Mouse (Mus musculus) heart, embryonic 11.5 days (tissue): ENCODE measurements at regions not wholly inside any gene's neighbourhood (a gene's known extent, or its start where the extent isn't known, plus 50 kb on each side); places are given as distances from the start of the nearest gene placed in this dataset.

Experiments used
- ATAC-seq: fragments of 200-750 bp; cut with Nextera tagmentation; replicated peaks from 2 replicates; pipeline ENCODE4 v1.8.0; 2017; ENCODE audit warnings: moderate library complexity; ENCODE audit not compliant: insufficient number of reproducible peaks, low FRiP score, low TSS enrichment
- H3K27ac ChIP-seq: fragments of 300-500 bp; sonication (generic); 2 replicates; pipeline ENCODE4 v1.5.1; 2014; ENCODE audit warnings: mild to moderate bottlenecking, low read depth, low read length
- H3K27me3 ChIP-seq: fragments of 300-500 bp; sonication (generic); 2 replicates; pipeline ENCODE4 v1.6.1; 2014; ENCODE audit warnings: mild to moderate bottlenecking, low read length, mixed read lengths; ENCODE audit not compliant: control insufficient read depth, insufficient read depth
- H3K36me3 ChIP-seq: fragments of 300-500 bp; sonication (generic); 2 replicates; pipeline ENCODE4 v1.6.1; 2014; ENCODE audit warnings: mild to moderate bottlenecking, low read length, moderate library complexity, mixed read lengths; ENCODE audit not compliant: control insufficient read depth, insufficient read depth
- H3K4me1 ChIP-seq: fragments of 300-500 bp; sonication (generic); 2 replicates; pipeline ENCODE4 v1.6.1; 2014; ENCODE audit warnings: low read length; ENCODE audit not compliant: control insufficient read depth, insufficient read depth
- H3K4me2 ChIP-seq: fragments of 300-500 bp; sonication (generic); 2 replicates; pipeline ENCODE4 v1.6.1; 2014; ENCODE audit warnings: mild to moderate bottlenecking, moderate library complexity
- H3K4me3 ChIP-seq: fragments of 300-500 bp; sonication (generic); 2 replicates; pipeline ENCODE4 v1.5.1; 2014; ENCODE audit warnings: low read depth, low read length
- H3K9ac ChIP-seq: fragments of 300-500 bp; sonication (generic); 2 replicates; pipeline ENCODE4 v1.6.1; 2014; ENCODE audit warnings: mild to moderate bottlenecking, low read depth, low read length, moderate library complexity
- H3K9me3 ChIP-seq: fragments of 300-500 bp; sonication (generic); replicated peaks from 2 replicates; pipeline ENCODE4 v1.6.1; 2016; ENCODE audit warnings: low read length; ENCODE audit not compliant: control insufficient read depth
- WGBS: fragments of 180-500 bp; shearing (Covaris S2); extraction: QIAGEN DNeasy Blood & Tissue Kit; methylation state at CpG from one replicate; pipeline ENCODE4 v1.1.7; 2014; ENCODE audit not compliant: insufficient replicate concordance; 5-methylcytosine and 5-hydroxymethylcytosine counted together

GRCm38 (mm10) chr12:12147088-12147687, 114.8 kb upstream of the Fam49a start:
- no peak overlapping the region for H3K9ac ChIP-seq
- no peaks in the 10 kb centered on the region for H3K36me3 ChIP-seq
- ATAC-seq, result no peak
- no peaks in the 10 kb centered on the region for H3K9me3 ChIP-seq
- no peaks in the 10 kb centered on the region for H3K4me1 ChIP-seq
- no peak overlapping the region for H3K4me2 ChIP-seq
- H3K27ac ChIP-seq, result no peak overlapping the region
- H3K27me3 ChIP-seq, result no peaks in the 10 kb centered on the region
- no peak overlapping the region for H3K4me3 ChIP-seq
- WGBS, result 83% methylated on average over 6 of the region's 6 CpGs

- H3K27ac ChIP-seq, result no peak overlapping the region
- no peaks in the 10 kb centered on the region for H3K27me3 ChIP-seq
- 74% methylated on average over 3 of the region's 3 CpGs for WGBS
- no peak overlapping the region for H3K9ac ChIP-seq
- no peak overlapping the region for H3K4me3 ChIP-seq
- H3K9me3 ChIP-seq, result no peaks in the 10 kb centered on the region
- no peaks in the 10 kb centered on the region for H3K36me3 ChIP-seq
- ATAC-seq, result no peak
- no peaks in the 10 kb centered on the region for H3K4me1 ChIP-seq
- no peak overlapping the region for H3K4me2 ChIP-seq
Measured at GRCm38 (mm10) chr12:12147847-12148246, 114.1 kb upstream of the Fam49a start.

- Histone ChIP-seq H3K9me3 (no peaks in the 10 kb centered on the region), H3K36me3 (no peaks in the 10 kb centered on the region), H3K27me3 (no peaks in the 10 kb centered on the region), H3K4me1 (no peaks in the 10 kb centered on the region), H3K9ac (no peak overlapping the region), H3K27ac (no peak overlapping the region), H3K4me2 (no peak overlapping the region), H3K4me3 (no peak overlapping the region)
- WGBS, result 49% methylated on average over 3 of the region's 3 CpGs
- no peak for ATAC-seq
Measured at GRCm38 (mm10) chr12:12148659-12149399, 113.1 kb upstream of the Fam49a start.

GRCm38 (mm10) chr12:12164411-12164810, 97.5 kb upstream of the Fam49a start:
- WGBS, result 48% methylated on average over 1 of the region's 1 CpGs
- Histone ChIP-seq H3K36me3 (no peaks in the 10 kb centered on the region), H3K9me3 (no peaks in the 10 kb centered on the region), H3K9ac (no peak overlapping the region), H3K27me3 (no peaks in the 10 kb centered on the region), H3K27ac (no peak overlapping the region), H3K4me1 (no peaks in the 10 kb centered on the region), H3K4me2 (no peak overlapping the region), H3K4me3 (no peak overlapping the region)
- no peak for ATAC-seq

- Histone ChIP-seq H3K4me2 (no peak overlapping the region), H3K4me3 (no peak overlapping the region), H3K9me3 (no peaks in the 10 kb centered on the region), H3K9ac (no peak overlapping the region), H3K27me3 (peaks cover 4% of the 10 kb centered on the region; the same call in 1 of the 2 replicates), H3K27ac (no peak overlapping the region), H3K4me1 (no peaks in the 10 kb centered on the region), H3K36me3 (no peaks in the 10 kb centered on the region)
- 78% methylated on average over 2 of the region's 2 CpGs for WGBS
- ATAC-seq, result no peak
Measured at GRCm38 (mm10) chr12:12170581-12170980, 91.4 kb upstream of the Fam49a start.

- Histone ChIP-seq H3K27me3 (peaks cover 4% of the 10 kb centered on the region; the same call in 1 of the 2 replicates), H3K9ac (no peak overlapping the region), H3K4me3 (no peak overlapping the region), H3K27ac (no peak overlapping the region), H3K4me2 (no peak overlapping the region), H3K4me1 (peaks cover 8% of the 10 kb centered on the region), H3K36me3 (no peaks in the 10 kb centered on the region), H3K9me3 (no peaks in the 10 kb centered on the region)
- ATAC-seq, result no peak
- WGBS, result 63% methylated on average over 6 of the region's 6 CpGs
Measured at GRCm38 (mm10) chr12:12172087-12172823, 89.7 kb upstream of the Fam49a start.

- ATAC-seq, result 0 out of 2 replicates have a peak, but pooled peaks have one; percentile 33
- H3K27ac ChIP-seq, result peak overlapping the region; percentile 35
- WGBS, result 5% methylated on average over 13 of the region's 13 CpGs
- peak overlapping the region; percentile 23; the same call in 1 of the 2 replicates for H3K4me3 ChIP-seq
- peaks cover 31% of the 10 kb centered on the region for H3K4me1 ChIP-seq
- peak overlapping the region; percentile 61 for H3K9ac ChIP-seq
- H3K36me3 ChIP-seq, result no peaks in the 10 kb centered on the region
- H3K27me3 ChIP-seq, result peaks cover 4% of the 10 kb centered on the region; the same call in 1 of the 2 replicates
- no peaks in the 10 kb centered on the region for H3K9me3 ChIP-seq
- H3K4me2 ChIP-seq, result peak overlapping the region; percentile 55
Measured at GRCm38 (mm10) chr12:12176331-12177263, 85.3 kb upstream of the Fam49a start.
